18 mouse cellular contexts compared by ENCODE assay signal in genomic region chr11:70368626-70369025, GRCm38 (mm10). TPM values are rescaled to one million over a fixed set of nuclear protein-coding genes. Genes with fewer than 3 reads are reported as not detected.
"Had no signal": no experiment of that assay in that cellular context is flagged by ENCODE, and none has a peak within 500 bp of the region (broad histone marks: within the 10 kb centered on the region; RNA-seq: fewer than 3 reads in every experiment).

No protein-coding gene starts in this region.

RNA-seq across cellular contexts. Expression of gene Alox15, which starts 16.8 kb away (rescaled TPM):
- polyA plus RNA-seq: limb, embryonic 10.5 days; liver, adult 2 months; macrophage; midbrain, embryonic 10.5 days; midbrain, embryonic 13.5 days; midbrain, embryonic 14.5 days; myocyte; neural tube, embryonic 11.5 days had no signal

RNA-seq across cellular contexts. Expression of gene Alox12e, which starts 46.2 kb away (rescaled TPM):
- polyA plus RNA-seq: limb, embryonic 10.5 days; limb, embryonic 11.5 days; limb, embryonic 12.5 days; limb, embryonic 13.5 days; liver, adult 2 months; liver, embryonic 11.5 days; liver, postnatal 0 days; lung, embryonic 14.5 days; macrophage; midbrain, embryonic 10.5 days; midbrain, embryonic 11.5 days; midbrain, embryonic 12.5 days; midbrain, embryonic 14.5 days; midbrain, embryonic 16.5 days; myocyte; neural tube, embryonic 11.5 days; neural tube, embryonic 12.5 days had no signal
